Mouse (Mus musculus): Measurements from ENCODE around the gene Hipk3. TPM values are rescaled to one million over a fixed set of nuclear protein-coding genes. Genes with fewer than 3 reads are reported as not detected.

Hipk3 gene
- 10 to 100 TPM; 22.6 to 36.7 TPM for polyA plus RNA-seq (2017; shearing (Covaris generic))

GRCm38 (mm10) chr2:104493951-104494800 lies at the start of gene Hipk3:
Gene Hipk3, minus strand, starts transcription at chr2:104494446.

DNA sequence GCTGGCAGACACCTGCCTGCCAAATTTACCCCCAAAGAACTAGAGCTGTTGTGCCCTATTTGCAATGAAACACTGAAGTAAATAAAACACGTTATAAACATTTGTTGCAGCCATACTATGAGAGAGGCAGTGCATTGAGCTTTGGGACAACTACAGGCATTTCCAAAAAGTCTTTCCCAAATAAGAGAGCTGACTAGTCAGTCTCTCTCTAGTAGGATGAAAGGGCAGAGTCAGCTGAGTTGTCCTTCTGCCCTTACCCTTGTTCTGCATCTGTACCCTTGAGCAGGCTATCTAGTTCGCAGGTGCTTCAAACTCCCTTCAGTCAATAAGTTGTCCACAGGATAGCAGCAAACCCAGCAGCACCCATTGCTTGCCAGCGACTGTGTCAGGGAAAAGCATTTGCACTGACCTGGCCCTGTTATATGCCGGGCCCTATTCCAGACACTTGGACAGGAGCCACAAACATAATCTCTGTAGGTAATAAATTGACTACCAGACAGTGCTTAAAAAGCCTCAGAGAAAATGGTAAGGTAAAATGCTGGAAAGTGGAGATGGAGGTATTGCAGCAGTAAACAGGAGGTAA lies 83.2 kb downstream of the Hipk3 start, which contains the start of gene D430041D05Rik:
Gene D430041D05Rik (minus strand): TSS at position 51 of the 583 bp plus-strand sequence.

Other genes with a start within 250 kb of the Hipk3 start
- gene D430041D05Rik, start 83.4 kb downstream of the Hipk3 start, polyA plus RNA-seq (2017; shearing (Covaris generic)) = under 1 TPM in 1 of 2 experiments, not detected in 1; 0.06 TPM
- gene Cstf3, start 96.1 kb upstream of the Hipk3 start, polyA plus RNA-seq (2017; shearing (Covaris generic)) = 10 to 100 TPM; 62.3 to 84.9 TPM
- gene Tcp11l1, start 217.7 kb upstream of the Hipk3 start, polyA plus RNA-seq (2017; shearing (Covaris generic)) = under 1 TPM; 0.38 to 0.87 TPM
- under 1 TPM in 1 of 2 experiments, not detected in 1; 0.97 TPM for gene Pin1rt1, start 221.9 kb upstream of the Hipk3 start, polyA plus RNA-seq (2017; shearing (Covaris generic))
- under 1 TPM in 1 of 2 experiments, not detected in 1; 0.28 TPM for gene Depdc7, start 248.4 kb upstream of the Hipk3 start, polyA plus RNA-seq (2017; shearing (Covaris generic))